Comparison of ENCODE assay signal across 21 mouse cellular contexts in genomic region chr7:145067366-145067765, GRCm38 (mm10).
"Had no signal": no experiment of that assay in that cellular context is flagged by ENCODE, and none has a peak within 500 bp of the region (broad histone marks: within the 10 kb centered on the region; RNA-seq: fewer than 3 reads in every experiment).

No protein-coding gene starts in this region.

- H3K27me3 ChIP-seq: limb, embryonic 12.5 days; limb, embryonic 15.5 days; neural tube, embryonic 12.5 days; neural tube, embryonic 15.5 days had no signal

- H3K36me3 ChIP-seq: limb, embryonic 12.5 days; limb, embryonic 15.5 days; neural tube, embryonic 12.5 days; neural tube, embryonic 15.5 days had no signal

- DNase-seq: kidney, adult 11 months; kidney, adult 8-10 months; kidney, postnatal 14 days; kidney, postnatal 4 days; liver, postnatal 0 days; lung, embryonic 14.5 days; right cerebral cortex, adult 18-20 months; right cerebral cortex, postnatal 14 days; right cerebral cortex, postnatal 4 days; thymus, adult 2 months; thymus, postnatal 14 days; thymus, postnatal 4 days had no signal

- H3K4me1 ChIP-seq: limb, embryonic 12.5 days; limb, embryonic 15.5 days; neural tube, embryonic 12.5 days; neural tube, embryonic 15.5 days had no signal

- ATAC-seq: liver, postnatal 0 days; lung, postnatal 0 days had no signal

- H3K4me2 ChIP-seq: limb, embryonic 12.5 days; limb, embryonic 15.5 days; liver, embryonic 11.5 days; lung, embryonic 14.5 days; neural tube, embryonic 12.5 days; neural tube, embryonic 15.5 days had no signal

- H3K27ac ChIP-seq: limb, embryonic 12.5 days; limb, embryonic 15.5 days; liver, embryonic 14.5 days; macrophage; neural tube, embryonic 12.5 days; neural tube, embryonic 15.5 days; stomach, postnatal 0 days had no signal

- H3K4me3 ChIP-seq: limb, embryonic 12.5 days; limb, embryonic 15.5 days; neural tube, embryonic 12.5 days; neural tube, embryonic 15.5 days had no signal

- H3K9ac ChIP-seq: limb, embryonic 12.5 days; limb, embryonic 15.5 days; liver, embryonic 14.5 days; liver, postnatal 0 days; lung, embryonic 14.5 days; neural tube, embryonic 12.5 days; neural tube, embryonic 15.5 days had no signal

- H3K9me3 ChIP-seq: limb, embryonic 12.5 days; limb, embryonic 15.5 days; neural tube, embryonic 12.5 days; neural tube, embryonic 15.5 days had no signal
